Mouse (Mus musculus) urinary bladder, postnatal 14 days (tissue): Measurements from ENCODE around the gene Ebpl.

Experiments
- DNase-seq: peaks from one replicate; pipeline ENCODE4 v3.0.0; 2021; ENCODE audit warnings: low spot score

Gene Ebpl

DNA sequence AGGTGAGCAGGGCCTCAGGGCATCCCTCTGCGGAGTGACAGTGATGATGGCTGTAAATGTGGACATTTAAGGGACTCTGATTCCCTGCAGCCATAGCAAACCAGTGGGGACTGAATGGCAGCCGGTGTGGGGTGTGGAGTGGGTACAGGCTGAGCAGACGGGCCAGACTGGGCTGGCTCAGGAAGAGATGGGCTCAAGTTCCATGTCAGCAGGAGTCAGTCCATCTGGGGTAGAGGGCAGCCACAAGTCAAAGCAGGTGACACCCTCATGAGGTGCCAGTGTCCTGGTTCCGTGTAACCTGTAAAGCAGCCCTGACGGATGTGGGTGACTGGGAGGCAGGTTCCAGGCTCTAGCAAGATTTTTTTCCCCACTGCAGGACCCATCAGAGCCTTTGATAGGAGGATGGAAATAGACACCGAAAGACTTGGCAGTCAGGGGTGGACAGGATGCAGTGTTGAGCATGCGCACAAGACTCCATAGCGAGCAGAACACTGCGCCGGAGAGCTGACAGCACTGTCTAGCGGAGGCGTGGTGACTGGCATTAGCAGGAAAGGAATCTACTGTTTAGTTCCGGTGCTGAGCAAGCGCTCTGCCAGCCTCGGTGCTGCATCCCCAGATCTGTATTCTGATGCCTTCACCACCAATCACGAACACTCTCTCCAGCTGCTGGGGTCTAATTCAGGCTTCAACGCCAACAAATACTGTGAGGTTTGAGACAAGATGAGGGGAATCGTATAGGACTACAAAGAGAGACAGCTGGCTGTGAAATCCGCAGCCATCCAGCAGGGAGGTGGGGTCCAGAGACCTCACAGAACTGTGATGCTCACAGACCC lies 32.4 kb downstream of the Ebpl start:
- DNase-seq = peak; percentile 69

DNA sequence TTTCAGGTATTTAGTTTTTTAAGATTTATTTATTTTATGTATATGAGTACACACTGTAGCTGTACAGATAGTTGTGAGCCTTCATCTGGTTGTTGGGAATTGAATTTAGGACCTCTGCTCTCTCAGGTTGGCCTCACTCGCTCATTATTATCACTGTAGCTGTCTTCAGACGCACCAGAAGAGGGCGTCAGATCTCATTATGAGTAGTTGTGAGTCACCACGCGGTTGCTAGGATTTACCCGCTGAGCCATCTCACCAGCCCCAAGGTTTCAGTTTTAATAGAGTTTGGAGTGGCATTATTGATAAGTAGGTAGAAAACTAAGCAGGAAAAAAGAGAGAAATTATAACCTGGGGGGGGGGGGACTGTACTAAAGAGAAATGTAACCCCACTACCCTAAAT lies 33.2 kb downstream of the Ebpl start:
- peak; percentile 13 for DNase-seq

DNA sequence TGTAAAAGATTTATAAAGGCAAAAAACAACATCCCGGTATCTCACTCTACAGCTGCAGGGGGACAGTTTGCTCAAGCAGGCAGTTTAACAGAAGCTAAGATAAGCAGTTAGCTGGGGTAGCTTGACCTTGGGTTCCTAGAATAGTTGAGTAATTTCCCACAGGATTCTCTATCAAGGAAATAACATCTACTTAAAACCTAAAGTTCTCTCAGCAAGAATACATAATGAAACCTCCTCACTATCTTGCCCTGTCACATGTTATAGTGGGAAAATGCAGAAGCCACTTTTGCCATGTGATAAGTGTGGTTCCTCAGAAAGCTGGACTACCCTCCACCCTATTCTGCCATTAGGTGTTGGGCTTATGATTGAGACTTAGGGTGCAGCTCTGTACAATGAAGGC lies 37.5 kb downstream of the Ebpl start:
- no peak for DNase-seq

DNA sequence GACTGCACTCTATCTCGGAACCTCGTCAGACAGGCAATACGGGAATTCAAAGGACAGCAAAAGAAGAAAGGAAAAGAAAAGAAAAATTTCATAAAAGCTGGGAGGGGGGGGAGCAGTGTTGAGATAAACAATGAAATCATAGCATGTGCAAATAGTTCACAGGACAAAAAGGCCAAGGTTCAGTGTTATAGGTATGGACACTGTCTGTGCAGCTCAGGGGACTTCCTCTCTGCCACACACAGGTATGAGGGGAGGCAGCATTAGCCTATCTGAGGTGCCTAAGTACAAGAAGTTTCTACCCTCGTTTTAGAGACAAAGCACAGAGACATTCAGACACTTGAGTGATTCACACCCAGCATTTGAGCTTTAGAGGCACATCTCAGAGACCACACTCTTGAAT lies 39.0 kb downstream of the Ebpl start:
- no peak for DNase-seq

DNA sequence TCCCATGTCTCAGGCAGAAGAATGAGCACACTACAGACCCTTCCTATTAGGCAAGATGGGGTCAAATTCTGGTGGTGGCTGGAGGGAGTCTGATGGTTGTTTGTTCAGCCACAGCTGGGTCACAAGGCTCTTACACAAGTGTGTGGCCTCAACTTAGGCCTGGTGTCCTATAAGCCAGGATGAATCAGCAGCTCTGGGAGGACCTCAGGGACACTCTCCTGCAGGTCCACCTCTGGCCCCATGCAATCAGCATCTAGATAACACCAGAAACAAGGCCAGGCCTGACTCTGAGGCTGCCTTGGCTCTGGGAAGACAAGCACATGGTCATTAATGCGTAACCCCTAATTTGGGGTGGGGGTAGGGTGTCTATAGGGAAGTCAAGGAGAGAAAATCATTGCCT lies 39.5 kb downstream of the Ebpl start:
- peak; percentile 34 for DNase-seq

DNA sequence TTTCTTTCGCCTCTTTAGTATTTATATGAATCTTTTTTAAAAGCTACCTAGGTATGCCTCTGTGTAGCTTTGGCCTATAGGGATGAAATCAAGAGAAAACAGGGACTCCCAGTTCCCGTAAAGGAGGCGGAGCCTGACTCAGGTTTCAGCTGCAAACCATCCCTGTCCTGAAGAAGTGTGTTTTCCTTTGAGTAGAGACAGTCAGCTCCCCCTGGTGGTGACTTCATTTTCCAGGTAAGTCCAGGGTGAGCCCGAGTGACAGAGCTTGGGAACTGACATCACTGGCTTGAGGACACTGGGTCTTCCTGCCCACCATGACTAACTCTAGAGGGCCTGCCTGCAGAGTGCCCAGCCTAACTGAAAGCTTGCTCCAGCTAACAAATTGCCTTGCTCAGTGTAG lies 43.4 kb downstream of the Ebpl start:
- DNase-seq = peak; percentile 75

DNA sequence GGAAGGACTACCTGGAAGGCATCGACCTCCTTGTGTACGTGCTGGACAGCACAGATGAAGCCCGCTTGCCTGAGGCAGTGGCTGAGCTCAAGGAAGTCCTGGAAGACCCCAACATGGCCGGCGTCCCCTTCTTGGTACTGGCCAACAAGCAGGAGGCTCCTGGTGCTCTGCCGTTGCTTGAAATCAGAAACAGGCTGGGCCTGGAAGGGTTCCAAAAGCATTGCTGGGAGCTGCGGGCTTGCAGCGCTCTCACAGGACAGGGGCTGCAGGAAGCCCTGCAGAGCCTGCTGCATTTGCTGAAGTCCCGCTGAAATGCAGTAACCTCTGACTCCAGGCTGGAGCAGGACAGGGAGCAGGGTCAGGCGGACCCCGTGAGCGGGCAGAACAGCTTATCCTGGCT lies 49.3 kb downstream of the Ebpl start:
- DNase-seq = no peak

DNA sequence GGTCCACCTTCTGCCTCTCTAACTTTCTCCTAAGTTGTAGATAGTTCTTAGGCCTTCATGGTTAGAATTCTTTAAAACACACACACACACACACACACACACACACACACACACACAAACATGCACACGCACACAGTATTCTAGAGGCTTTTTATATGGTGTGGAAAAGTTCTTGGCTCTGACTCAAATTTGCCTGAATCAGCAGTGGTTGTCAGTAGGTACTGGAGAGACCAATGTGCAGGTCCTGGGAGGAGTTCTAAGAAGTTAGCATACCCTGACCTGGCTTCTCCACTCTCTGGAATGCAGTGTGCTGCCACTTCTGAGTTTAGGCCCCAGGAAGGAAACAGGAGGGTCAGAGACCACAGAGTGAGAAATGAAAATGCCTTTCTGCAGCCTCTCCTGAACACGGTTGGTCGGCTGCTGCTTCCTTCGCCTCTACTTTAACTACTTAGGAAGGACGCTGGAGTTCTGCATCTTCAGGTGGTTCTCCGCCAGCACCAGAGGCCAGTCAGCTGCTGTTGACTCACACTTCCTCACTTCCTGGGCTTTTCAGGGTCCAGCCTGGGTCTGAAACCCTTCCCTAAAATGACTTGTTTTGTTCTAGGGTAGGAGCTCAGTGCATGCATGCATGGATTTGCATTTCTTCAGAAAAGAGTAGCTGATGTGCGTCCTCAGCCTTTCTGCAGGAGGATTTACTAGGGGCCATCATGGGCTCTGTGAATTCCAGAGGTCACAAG lies 50.0 kb downstream of the Ebpl start:
- DNase-seq = no peak

DNA sequence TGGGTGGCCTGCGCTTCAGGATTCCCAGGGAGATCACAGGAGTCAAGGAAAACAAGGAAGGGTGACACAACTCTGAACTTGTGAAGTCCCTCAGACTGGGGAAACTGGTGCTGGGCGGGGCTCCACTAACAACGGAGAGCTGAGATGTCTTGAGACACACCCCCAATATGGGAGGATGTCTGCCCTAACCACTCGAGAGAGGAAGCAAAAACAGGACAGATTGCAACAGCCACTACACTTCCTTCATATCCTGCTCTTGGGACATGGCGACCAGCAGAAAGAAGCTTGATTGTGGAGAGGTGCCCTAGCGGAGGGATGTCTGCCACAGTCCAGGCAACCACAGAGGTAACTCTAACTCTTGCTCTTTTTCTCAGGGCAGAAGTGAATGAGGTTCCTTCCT lies 50.6 kb downstream of the Ebpl start, which contains the start of gene Arl11:
Gene Arl11, plus strand, starts transcription at position 161 of the 400 bp plus-strand sequence.
- DNase-seq = no peak

DNA sequence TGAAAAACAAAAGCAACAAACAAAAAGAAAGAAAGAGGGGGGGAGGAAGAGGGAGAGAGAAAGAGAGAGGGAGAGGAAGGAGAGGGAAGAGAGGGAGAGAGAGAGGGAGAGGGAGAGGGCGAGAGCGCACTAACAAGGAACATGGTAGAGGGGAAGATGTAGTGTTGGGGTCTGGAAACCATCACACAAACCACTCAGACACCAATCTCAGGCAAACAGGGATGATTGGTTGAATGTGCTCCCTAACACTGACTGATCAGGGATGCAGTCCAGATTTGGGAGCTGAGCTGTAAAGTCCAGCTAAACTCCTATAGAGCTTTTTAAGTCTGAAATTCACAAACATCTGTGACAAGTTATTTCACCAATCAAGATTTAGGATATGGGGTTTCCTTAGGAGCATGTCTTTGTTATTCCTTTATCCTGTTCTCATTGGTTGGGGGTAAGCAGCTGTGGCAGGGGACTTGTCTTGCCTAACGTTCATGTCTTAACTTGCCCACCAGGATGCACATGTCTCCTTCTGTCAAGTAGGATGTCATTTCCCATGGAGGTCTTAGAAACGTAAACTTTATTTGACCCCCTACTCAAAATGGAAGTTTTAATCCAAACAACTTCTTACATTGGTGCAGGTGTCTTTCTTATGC lies 56.1 kb downstream of the Ebpl start:
- no peak for DNase-seq

DNA sequence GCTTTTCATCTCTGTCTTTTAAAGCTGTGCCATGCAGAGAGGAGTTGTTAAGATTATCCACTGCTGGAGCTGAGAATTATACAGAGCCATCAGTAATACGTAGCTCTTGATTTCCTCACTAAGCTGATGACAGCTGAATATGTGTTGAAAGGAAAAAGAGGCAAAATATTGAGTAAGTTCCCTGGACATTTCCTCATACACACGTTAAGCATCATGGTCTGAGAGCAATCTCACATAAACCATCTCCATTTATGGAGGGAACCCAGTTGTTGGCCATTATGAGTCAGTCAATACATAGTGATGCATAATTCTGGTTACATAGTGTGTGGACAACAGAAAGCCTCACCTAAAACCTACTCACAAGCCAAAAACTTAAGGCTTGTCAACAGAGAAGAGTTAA lies 57.8 kb downstream of the Ebpl start:
- DNase-seq = no peak

DNA sequence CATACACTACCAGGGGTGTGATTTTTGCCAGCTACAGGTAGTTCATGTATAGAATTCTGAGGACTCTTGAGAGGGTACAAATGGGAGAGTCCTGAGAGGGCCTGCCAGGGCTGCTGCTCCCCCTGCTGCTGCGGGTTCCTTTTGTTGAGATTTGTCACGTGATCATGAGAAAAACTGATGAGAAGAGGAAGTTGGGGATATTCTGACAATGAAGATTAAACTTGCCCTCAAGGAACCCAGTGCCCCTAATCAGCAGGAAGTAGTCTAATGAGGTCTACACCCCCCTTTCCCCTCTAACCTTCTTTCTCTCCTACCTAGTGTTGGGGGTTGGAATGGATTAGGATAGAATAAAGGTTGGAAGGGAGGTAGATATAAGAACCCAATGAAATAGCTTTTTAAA lies 58.9 kb downstream of the Ebpl start:
- no peak for DNase-seq

DNA sequence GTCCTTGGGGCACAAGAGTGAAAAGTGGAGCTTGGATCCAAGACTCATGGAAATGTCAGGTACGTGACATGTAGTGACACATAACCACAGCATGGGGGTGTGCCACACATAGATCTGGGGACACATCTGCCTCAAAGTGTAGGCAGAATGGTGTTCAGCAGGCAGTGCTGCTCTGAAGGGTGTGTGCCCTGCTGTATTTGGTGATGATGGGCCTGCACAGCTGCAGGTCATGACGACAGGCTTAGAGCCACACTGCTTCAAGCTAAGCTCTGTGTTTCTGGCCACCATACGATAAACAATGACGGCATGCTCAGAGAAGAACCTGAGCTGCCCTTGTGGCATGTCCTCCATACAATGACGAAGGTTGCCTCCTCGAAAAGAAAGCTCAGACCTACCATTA lies 60.4 kb downstream of the Ebpl start:
- DNase-seq = no peak

DNA sequence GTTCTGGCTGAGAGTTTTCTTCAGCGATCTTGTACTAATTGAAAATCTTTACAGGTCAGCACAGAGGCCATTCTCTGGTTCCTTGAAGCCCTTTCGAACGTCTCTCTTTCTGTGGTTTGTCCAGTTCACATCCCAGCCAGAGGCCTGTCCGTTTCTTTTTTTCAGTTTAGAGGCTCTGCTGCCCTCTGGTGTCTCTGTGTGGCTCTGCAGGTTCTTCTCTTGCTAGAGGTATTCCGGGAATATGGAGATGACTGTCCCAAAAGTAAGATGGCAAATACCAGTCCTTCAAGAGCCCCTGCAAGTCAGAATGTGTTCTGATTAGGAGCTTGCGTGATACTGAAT lies 65.5 kb downstream of the Ebpl start:
- DNase-seq = peak; percentile 60

DNA sequence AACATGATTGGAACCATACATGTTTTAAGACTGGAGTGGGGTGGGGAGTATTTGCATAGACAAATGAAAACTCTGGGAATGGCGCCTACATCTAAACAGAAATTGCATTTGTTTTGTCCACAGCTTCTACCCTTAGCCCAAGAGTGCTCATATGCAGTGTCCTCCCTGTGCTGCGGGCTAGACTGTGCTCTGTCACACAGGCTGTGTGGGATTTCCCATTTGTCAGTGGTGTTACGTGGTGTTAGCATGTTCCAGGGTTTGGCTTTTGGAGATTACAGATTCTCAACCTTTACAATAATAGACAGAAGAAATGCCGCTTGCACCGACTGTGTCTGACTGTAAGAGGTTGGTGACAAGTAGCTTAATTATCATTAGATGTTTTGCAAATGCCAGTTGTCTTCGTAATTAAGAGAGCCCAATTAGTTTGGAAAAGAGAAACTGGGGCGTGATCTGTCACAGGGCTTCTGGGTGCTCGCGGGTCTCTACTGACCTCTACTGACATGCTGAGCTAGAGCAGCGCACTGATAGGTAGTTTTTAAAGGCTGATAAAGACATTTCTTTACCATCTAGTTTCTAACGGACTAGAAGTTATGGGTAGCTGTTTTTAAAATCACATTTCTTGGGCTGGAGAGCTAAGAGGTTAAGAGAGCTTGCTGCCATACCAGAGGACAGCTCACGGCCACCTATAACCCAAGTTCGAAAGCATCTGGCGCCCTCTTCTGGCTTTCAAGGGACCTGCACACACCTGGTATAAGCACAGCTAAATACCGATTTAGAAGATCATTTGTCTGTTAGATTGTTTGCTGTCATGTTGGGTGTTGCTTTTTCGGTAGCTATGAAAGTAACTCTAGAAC lies 66.1 kb downstream of the Ebpl start:
- DNase-seq = peak; percentile 68

DNA sequence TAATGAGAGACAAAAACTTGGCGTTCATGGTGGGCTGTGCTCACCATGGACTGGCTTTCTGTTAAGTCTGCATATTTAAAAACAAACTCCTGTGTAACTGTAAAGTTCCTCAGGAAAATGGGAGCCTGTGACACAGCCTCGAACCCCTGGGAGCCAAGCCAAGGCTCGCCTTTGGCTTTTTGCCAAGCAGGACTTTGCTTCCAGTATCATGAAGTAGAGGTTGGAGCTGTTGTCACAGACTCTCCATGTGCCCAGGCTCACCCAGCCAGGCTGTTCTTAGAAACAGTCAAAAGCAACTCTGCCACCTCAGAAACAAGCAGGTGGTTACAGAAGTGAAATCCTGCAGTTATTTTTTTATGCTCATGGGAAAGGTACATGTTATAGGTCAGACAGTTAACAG lies 69.6 kb downstream of the Ebpl start:
- no peak for DNase-seq

DNA sequence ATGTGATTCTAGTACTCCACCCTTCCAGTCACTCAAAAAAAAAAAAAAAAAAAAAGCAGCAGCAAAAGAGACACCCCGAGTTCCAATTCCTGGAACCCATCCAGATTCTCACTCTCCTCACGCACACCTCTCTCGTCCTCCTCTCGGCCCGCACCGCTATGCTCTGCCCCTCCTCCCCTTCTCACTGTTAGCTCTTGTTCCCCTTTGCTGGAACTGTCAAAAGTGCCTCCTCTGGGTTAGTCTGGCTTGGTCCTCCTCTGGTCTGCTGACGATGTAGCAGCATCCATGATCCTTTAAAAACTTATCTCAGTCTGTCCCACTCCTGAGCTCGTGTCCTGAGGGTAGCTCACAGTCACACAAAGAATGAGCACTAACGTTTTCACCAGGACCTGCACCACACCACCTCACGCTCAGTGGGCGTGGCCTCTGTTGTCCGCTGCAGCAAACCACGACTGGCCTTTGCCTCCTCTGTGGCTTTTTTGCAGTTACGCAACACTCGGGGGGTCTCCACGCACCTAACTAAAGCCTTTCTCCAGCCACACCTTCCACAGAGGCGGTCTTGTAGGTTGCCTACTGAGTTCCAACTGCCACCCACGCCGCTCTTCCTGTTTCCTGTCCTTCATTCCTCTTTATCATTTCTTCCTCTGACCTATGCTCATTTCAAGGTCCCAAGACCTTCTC lies 71.5 kb downstream of the Ebpl start:
- no peak for DNase-seq
